Mouse (Mus musculus) liver, embryonic 14 days (tissue): ENCODE measurements around the gene Syngr2. TPM values are rescaled to one million over a fixed set of nuclear protein-coding genes. Genes with fewer than 3 reads are reported as not detected.

Experiments
- polyA plus RNA-seq: library from polyadenylated mRNA; depleted of rRNA; stranded (reverse); fragments of >200 nt; gene quantifications from 2 replicates; pipeline ENCODE4 v1.2.3, GENCODE M21; 2012; rRNA removed

Gene Syngr2
- 31.2 and 42.0 TPM in 2 replicates for polyA plus RNA-seq

GRCm38 (mm10) chr11:117809407-117810311 is at the start of gene Syngr2, which contains the start of gene Gm20708:
Gene Syngr2 (plus strand): TSS chr11:117809668.
Gene Gm20708 (plus strand): TSS chr11:117809668.

GRCm38 (mm10) chr11:117781993-117782704 is 27.3 kb upstream of the Syngr2 start, which contains the start of the genes Tmc8 and Tmc6:
Gene Tmc8 (plus strand): TSS chr11:117782076.
Gene Tmc6 (minus strand): TSS chr11:117782198.

GRCm38 (mm10) chr11:117797511-117798159 is 11.8 kb upstream of the Syngr2 start, which contains the start of gene 6030468B19Rik:
Gene 6030468B19Rik (plus strand): TSS chr11:117797660.

GRCm38 (mm10) chr11:117825333-117826101 is 16.0 kb downstream of the Syngr2 start, which contains the start of the genes Afmid and Tk1:
Gene Afmid (plus strand): TSS chr11:117825924.
Gene Tk1 (minus strand): TSS chr11:117826092.

GRCm38 (mm10) chr11:117848985-117849671 is 39.7 kb downstream of the Syngr2 start, which contains the start of gene Birc5:
Gene Birc5 (plus strand): TSS chr11:117849251.

GRCm38 (mm10) chr11:117860601-117861000 is 51.1 kb downstream of the Syngr2 start, which contains the start of gene Tmem235:
Gene Tmem235 (plus strand): TSS chr11:117860752.

Other genes with a start within 250 kb of the Syngr2 start
- 3.4 and 3.6 TPM in 2 replicates for gene Tnrc6c, start 155.4 kb upstream of the Syngr2 start, polyA plus RNA-seq
- 21.0 and 30.8 TPM in 2 replicates for gene Tmc8, start 27.6 kb upstream of the Syngr2 start, polyA plus RNA-seq
- gene Tmc6, start 27.5 kb upstream of the Syngr2 start, polyA plus RNA-seq, result 46.8 and 53.2 TPM in 2 replicates
- gene 6030468B19Rik, start 12.0 kb upstream of the Syngr2 start, polyA plus RNA-seq, result 76.6 and 99.3 TPM in 2 replicates
- gene Gm20708, start within 50 bp of the Syngr2 start, polyA plus RNA-seq, result 0.02 TPM in 1 of 2 replicates, not detected in the other
- 7.4 and 8.4 TPM in 2 replicates for gene Afmid, start 16.3 kb downstream of the Syngr2 start, polyA plus RNA-seq
- 124 and 146 TPM in 2 replicates for gene Tk1, start 16.4 kb downstream of the Syngr2 start, polyA plus RNA-seq
- gene Birc5, start 39.6 kb downstream of the Syngr2 start, polyA plus RNA-seq, result 186 and 213 TPM in 2 replicates
- 0.02 TPM in 1 of 2 replicates, not detected in the other for gene Tmem235, start 51.1 kb downstream of the Syngr2 start, polyA plus RNA-seq
- 1.3 and 1.4 TPM in 2 replicates for gene Tha1, start 63.8 kb downstream of the Syngr2 start, polyA plus RNA-seq
- 6.8 and 8.0 TPM in 2 replicates for gene Socs3, start 160.4 kb downstream of the Syngr2 start, polyA plus RNA-seq
- gene Pgs1, start 176.6 kb downstream of the Syngr2 start, polyA plus RNA-seq, result 11.4 and 13.1 TPM in 2 replicates